Mouse (Mus musculus): ENCODE results near the gene Spindoc. TPM values are rescaled to one million over a fixed set of nuclear protein-coding genes. Genes with fewer than 3 reads are reported as not detected.
A peak's percentile ranks its signal among the peaks of the same experiment; 100 is the strongest.

The Spindoc gene
- polyA plus RNA-seq, 1 experiment, result 38.6 TPM

- TF ChIP-seq GATA1 (IDR thresholded peaks at IDR 0.05; ENCODE audit: low read length), result no peak
Measured at GRCm38 (mm10) chr19:7342646-7343045, 40.1 kb downstream of the Spindoc start.

GRCm38 (mm10) chr19:7341512-7342397, 41.0 kb downstream of the Spindoc start, which contains the start of gene Mark2:
Gene Mark2, minus strand, starts transcription at chr19:7341860.
- TF ChIP-seq GATA1 (IDR thresholded peaks at IDR 0.05; ENCODE audit: low read length), result no peak

- no peak for TF ChIP-seq GATA1 (IDR thresholded peaks at IDR 0.05; ENCODE audit: low read length)
Measured at GRCm38 (mm10) chr19:7340780-7341475, 41.9 kb downstream of the Spindoc start.

- TF ChIP-seq GATA1 (IDR thresholded peaks at IDR 0.05; ENCODE audit: low read length), result no peak
Measured at GRCm38 (mm10) chr19:7340371-7340779, 42.4 kb downstream of the Spindoc start.

- TF ChIP-seq GATA1 (IDR thresholded peaks at IDR 0.05; ENCODE audit: low read length), result no peak
Measured at GRCm38 (mm10) chr19:7339867-7340266, 42.9 kb downstream of the Spindoc start.

- TF ChIP-seq GATA1 (IDR thresholded peaks at IDR 0.05; ENCODE audit: low read length), result no peak
Measured at GRCm38 (mm10) chr19:7339026-7339425, 43.8 kb downstream of the Spindoc start.

- no peak for TF ChIP-seq GATA1 (IDR thresholded peaks at IDR 0.05; ENCODE audit: low read length)
Measured at GRCm38 (mm10) chr19:7337781-7338342, 44.9 kb downstream of the Spindoc start.

- TF ChIP-seq GATA1 (IDR thresholded peaks at IDR 0.05; ENCODE audit: low read length), result no peak
Measured at GRCm38 (mm10) chr19:7335656-7336055, 47.1 kb downstream of the Spindoc start.

- no peak for TF ChIP-seq GATA1 (IDR thresholded peaks at IDR 0.05; ENCODE audit: low read length)
Measured at GRCm38 (mm10) chr19:7334049-7334448, 48.7 kb downstream of the Spindoc start.

- no peak for TF ChIP-seq GATA1 (IDR thresholded peaks at IDR 0.05; ENCODE audit: low read length)
Measured at GRCm38 (mm10) chr19:7321391-7321790, 61.4 kb downstream of the Spindoc start.

GRCm38 (mm10) chr19:7320181-7320580, 62.6 kb downstream of the Spindoc start:
- no peak for TF ChIP-seq GATA1 (IDR thresholded peaks at IDR 0.05; ENCODE audit: low read length)

GRCm38 (mm10) chr19:7317716-7318115, 65.1 kb downstream of the Spindoc start:
- no peak for TF ChIP-seq GATA1 (IDR thresholded peaks at IDR 0.05; ENCODE audit: low read length)

GRCm38 (mm10) chr19:7316822-7317221, 66.0 kb downstream of the Spindoc start:
- TF ChIP-seq GATA1 (IDR thresholded peaks at IDR 0.05; ENCODE audit: low read length), result no peak

- TF ChIP-seq GATA1 (IDR thresholded peaks at IDR 0.05; ENCODE audit: low read length), result peak; percentile 24
Measured at GRCm38 (mm10) chr19:7315587-7315984, 67.2 kb downstream of the Spindoc start.

- TF ChIP-seq GATA1 (IDR thresholded peaks at IDR 0.05; ENCODE audit: low read length), result no peak
Measured at GRCm38 (mm10) chr19:7314976-7315586, 67.7 kb downstream of the Spindoc start.

- no peak for TF ChIP-seq GATA1 (IDR thresholded peaks at IDR 0.05; ENCODE audit: low read length)
Measured at GRCm38 (mm10) chr19:7313660-7314059, 69.1 kb downstream of the Spindoc start.

Data from G1E-ER4 (cell line).